Mouse (Mus musculus) gastrocnemius, postnatal 4 days (tissue): ENCODE results near the gene Cavin4. TPM values are rescaled to one million over a fixed set of nuclear protein-coding genes. Genes with fewer than 3 reads are reported as not detected.

Source experiments
- total RNA-seq, 2 experiments: library from RNA; stranded (reverse); gene quantifications; 2 replicates each; pipeline ENCODE4 v1.2.3; 2021

Cavin4 gene
- total RNA-seq, 2 experiments from 2014 or later: 201 to 210 TPM

Other genes with a start within 250 kb of the Cavin4 start
- gene Tex10, start 190.1 kb upstream of the Cavin4 start, total RNA-seq: 10 to 100 TPM; 15.2 to 19.3 TPM
- gene Msantd3, start 123.6 kb upstream of the Cavin4 start, total RNA-seq: 10 to 100 TPM; 27.1 to 28.3 TPM
- gene Tmeff1, start 78.3 kb upstream of the Cavin4 start, total RNA-seq: 1 to 10 TPM; 6.3 to 7.8 TPM